Mouse (Mus musculus): ENCODE data around the gene Zfp598. TPM values are rescaled to one million over a fixed set of nuclear protein-coding genes. Genes with fewer than 3 reads are reported as not detected.
"Not testable (repeated sequence)": the region's sequence is repeated elsewhere in the genome, so short reads cannot be mapped to it uniquely, and the experiment has no call there.

Zfp598 gene
- polyA plus RNA-seq, 1 experiment, result 59.7 TPM

DNA sequence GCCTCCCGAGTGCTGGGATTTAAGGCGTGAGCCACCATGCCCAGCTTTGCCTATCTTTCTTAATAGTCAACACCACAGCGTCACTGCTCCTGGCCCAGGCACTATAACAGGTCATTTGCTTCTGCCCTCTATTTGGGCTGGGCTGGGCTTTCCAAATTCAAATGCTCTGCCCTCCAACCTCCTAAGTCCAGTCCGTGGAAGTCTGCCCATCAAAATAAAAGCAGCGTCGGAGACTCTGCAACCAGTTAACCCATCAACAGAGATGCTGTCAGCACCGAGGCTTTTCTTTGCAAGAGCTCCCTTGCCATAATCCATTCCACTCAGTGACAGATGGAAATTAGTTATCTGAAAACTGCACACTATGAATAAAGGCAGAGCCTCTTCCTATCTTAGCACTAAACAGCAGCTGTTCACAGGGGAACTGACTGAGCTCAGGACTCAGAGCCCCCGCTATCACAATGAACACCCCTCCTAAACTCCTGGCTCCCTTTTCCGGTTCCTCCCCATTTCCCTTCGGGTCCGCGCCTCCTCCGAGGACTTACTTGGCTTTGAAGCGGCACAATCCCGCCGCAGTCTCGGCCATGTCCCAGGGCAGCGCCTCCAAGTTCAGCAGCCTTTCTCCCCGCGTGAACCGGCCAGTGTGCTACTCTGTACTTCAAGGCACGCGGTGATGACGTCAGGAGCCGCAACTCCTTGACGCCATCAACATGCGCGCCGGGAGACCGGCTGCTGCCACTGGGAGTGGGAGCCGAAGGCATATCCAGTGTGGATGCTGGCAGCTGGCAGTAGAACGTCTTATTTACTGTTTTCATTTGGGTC, 37.7 kb downstream of the Zfp598 start, which contains the start of gene Tbl3:
Tbl3 (minus strand) TSS at position 679 of the 819 bp plus-strand sequence.
- peak; percentile 79 to 89 for DNase-seq (ENCODE audit: low read depth in 1 of 2, low spot score in 2 of 2)
- H3K4me3 ChIP-seq (ENCODE audit: extremely low read depth, insufficient read depth, insufficient read length), result peak within 1 kb of the TSS; percentile 84
- 2% methylated on average over 32 of the region's 32 CpGs for WGBS
- peak; percentile 72 for TF ChIP-seq POLR2A (IDR thresholded peaks at IDR 0.05; ENCODE audit: low read depth, low read length)
- no peak for TF ChIP-seq CTCF (IDR thresholded peaks at IDR 0.05; ENCODE audit: extremely low read depth, insufficient read depth, insufficient read length, insufficient replicate concordance)
- H3K27ac ChIP-seq (ENCODE audit: insufficient read depth, low read length), result peak within 1 kb of the TSS; percentile 66
- H3K36me3 ChIP-seq (ENCODE audit: control insufficient read depth, insufficient read depth, low read length), result peaks cover 11% of the 10 kb centered on the region
- no peaks in the 10 kb centered on the region; the same call in 1 of the 2 replicates for H3K4me1 ChIP-seq (ENCODE audit: control insufficient read depth, insufficient read depth, insufficient read length)
- H3K27me3 ChIP-seq (ENCODE audit: control insufficient read depth, insufficient read depth, low read length), result no peaks in the 10 kb centered on the region

DNA sequence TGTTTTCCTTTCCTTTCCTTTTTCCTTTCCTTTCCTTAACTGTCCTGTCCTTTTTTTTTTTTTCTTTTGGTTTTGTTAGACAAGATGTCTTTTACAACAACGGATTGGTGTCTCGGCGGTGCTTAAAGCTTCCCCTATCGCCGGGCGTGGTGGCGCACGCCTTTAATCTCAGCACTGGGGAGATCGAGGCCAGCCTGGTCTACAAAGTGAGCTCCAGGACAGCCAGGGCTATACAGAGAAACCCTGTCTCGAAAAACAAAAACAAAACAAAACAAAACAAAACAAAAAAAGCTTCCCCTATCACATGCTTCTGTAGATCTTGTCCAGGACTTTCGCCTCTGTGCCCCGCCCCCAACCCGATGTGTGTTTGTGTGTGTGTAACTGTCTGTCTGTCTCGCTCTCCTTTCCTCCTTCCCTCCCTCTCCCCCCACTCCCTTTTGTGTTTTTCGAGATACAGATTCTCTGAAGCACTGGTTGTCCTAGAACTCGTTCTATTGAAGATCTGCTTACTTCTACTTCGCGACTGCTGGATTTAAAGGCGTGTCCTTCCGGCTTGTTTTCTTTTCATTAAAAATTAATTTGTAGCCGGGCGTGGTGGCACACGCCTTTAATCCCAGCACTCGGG, 38.4 kb downstream of the Zfp598 start:
- no peak for DNase-seq (ENCODE audit: low read depth in 1 of 2, low spot score in 2 of 2)
- no peaks in the 10 kb centered on the region; the same call in 1 of the 2 replicates for H3K4me1 ChIP-seq (ENCODE audit: control insufficient read depth, insufficient read depth, insufficient read length)
- H3K4me3 ChIP-seq (ENCODE audit: extremely low read depth, insufficient read depth, insufficient read length), result peak overlapping the region; percentile 84
- 2% methylated on average over 24 of the region's 24 CpGs for WGBS
- H3K36me3 ChIP-seq (ENCODE audit: control insufficient read depth, insufficient read depth, low read length), result peaks cover 7% of the 10 kb centered on the region; the same call in 1 of the 2 replicates
- H3K27ac ChIP-seq (ENCODE audit: insufficient read depth, low read length), result peak overlapping the region; percentile 55
- TF ChIP-seq POLR2A (IDR thresholded peaks at IDR 0.05; ENCODE audit: low read depth, low read length) (no peak), CTCF (IDR thresholded peaks at IDR 0.05; ENCODE audit: extremely low read depth, insufficient read depth, insufficient read length, insufficient replicate concordance) (no peak)
- no peaks in the 10 kb centered on the region for H3K27me3 ChIP-seq (ENCODE audit: control insufficient read depth, insufficient read depth, low read length)

DNA sequence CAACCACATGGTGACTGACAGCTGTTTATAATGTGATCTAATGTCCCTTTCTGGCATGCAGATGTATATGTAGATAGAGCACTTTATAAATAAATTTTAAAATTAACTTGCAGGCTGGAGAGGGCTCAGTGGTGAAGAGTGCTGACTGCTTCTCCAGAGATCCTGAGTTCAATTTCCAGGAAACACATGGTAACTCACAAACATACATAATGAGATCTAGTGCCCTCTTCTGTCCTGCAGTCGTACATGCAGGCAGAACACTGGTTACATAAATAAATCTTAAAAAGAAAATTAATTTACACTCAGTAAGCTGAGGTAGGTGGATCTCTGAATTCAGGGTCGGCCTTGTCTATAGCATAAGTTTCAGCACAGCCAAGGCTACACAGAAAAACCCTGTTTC, 39.2 kb downstream of the Zfp598 start:
- DNase-seq (ENCODE audit: low read depth in 1 of 2, low spot score in 2 of 2), result peak in 1 of 2 experiments; percentile 35
- no peak for TF ChIP-seq POLR2A (IDR thresholded peaks at IDR 0.05; ENCODE audit: low read depth, low read length)
- no peak for TF ChIP-seq CTCF (IDR thresholded peaks at IDR 0.05; ENCODE audit: extremely low read depth, insufficient read depth, insufficient read length, insufficient replicate concordance)
- Histone ChIP-seq H3K36me3 (ENCODE audit: control insufficient read depth, insufficient read depth, low read length) (peaks cover 7% of the 10 kb centered on the region; the same call in 1 of the 2 replicates), H3K4me1 (ENCODE audit: control insufficient read depth, insufficient read depth, insufficient read length) (no peaks in the 10 kb centered on the region; the same call in 1 of the 2 replicates), H3K4me3 (ENCODE audit: extremely low read depth, insufficient read depth, insufficient read length) (no peak overlapping the region), H3K27ac (ENCODE audit: insufficient read depth, low read length) (no peak overlapping the region), H3K27me3 (ENCODE audit: control insufficient read depth, insufficient read depth, low read length) (no peaks in the 10 kb centered on the region)
- 22% methylated on average over 2 of the region's 2 CpGs for WGBS

DNA sequence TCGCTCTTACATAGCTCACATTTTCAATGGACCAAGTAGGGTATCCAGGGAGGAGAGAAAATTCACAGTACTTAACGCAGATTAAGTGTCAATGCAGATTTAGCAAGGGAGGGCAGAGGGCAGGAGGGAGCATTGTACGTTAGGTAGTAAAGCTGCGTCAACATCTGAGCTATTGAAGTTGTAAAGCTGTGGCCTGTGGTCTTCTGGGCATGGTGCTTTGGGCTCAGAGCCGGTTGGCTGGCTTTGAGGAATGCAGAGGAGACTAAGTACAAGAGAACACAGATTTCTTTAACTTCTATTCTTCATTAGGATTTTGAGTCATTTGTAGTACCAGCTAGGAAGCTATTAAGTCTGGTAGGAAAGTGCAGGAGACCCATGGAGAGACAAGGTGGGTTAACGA, 46.1 kb downstream of the Zfp598 start:
- Histone ChIP-seq H3K36me3 (ENCODE audit: control insufficient read depth, insufficient read depth, low read length) (peaks cover 2% of the 10 kb centered on the region; the same call in 1 of the 2 replicates), H3K4me1 (ENCODE audit: control insufficient read depth, insufficient read depth, insufficient read length) (no peaks in the 10 kb centered on the region), H3K27me3 (ENCODE audit: control insufficient read depth, insufficient read depth, low read length) (no peaks in the 10 kb centered on the region), H3K27ac (ENCODE audit: insufficient read depth, low read length) (no peak overlapping the region), H3K4me3 (ENCODE audit: extremely low read depth, insufficient read depth, insufficient read length) (no peak overlapping the region)
- 96% methylated on average over 6 of the region's 6 CpGs for WGBS
- no peak for TF ChIP-seq CTCF (IDR thresholded peaks at IDR 0.05; ENCODE audit: extremely low read depth, insufficient read depth, insufficient read length, insufficient replicate concordance)
- no peak for TF ChIP-seq POLR2A (IDR thresholded peaks at IDR 0.05; ENCODE audit: low read depth, low read length)
- DNase-seq (ENCODE audit: low read depth in 1 of 2, low spot score in 2 of 2), result no peak

DNA sequence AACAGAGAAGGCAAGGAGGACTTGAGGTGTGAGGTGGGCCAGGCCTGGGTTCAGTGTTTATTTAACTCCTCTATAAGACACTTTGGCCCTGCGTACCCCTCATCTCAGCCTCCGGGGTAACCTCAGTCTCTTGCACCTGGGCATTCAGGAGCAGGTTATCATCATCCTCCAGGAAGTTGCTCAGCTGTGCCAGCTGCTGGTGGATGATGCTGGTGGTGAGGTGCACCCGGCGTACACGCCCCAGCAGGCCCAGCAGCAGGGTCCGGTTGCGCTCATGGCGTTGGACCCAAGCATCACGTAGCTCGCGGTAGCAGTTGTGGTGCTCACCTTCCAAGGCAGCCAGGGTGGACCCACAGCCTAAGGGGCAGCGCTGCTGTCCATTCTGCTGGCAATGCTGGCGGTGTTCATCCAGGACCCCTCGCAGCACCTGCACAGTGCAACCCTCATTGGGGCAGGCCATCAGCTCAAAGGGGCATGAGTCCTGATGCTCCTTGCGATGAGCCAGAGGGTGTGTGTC, 46.7 kb downstream of the Zfp598 start:
- TF ChIP-seq CTCF (IDR thresholded peaks at IDR 0.05; ENCODE audit: extremely low read depth, insufficient read depth, insufficient read length, insufficient replicate concordance), result no peak
- TF ChIP-seq POLR2A (IDR thresholded peaks at IDR 0.05; ENCODE audit: low read depth, low read length), result no peak
- Histone ChIP-seq H3K4me1 (ENCODE audit: control insufficient read depth, insufficient read depth, insufficient read length) (no peaks in the 10 kb centered on the region), H3K4me3 (ENCODE audit: extremely low read depth, insufficient read depth, insufficient read length) (no peak overlapping the region), H3K27ac (ENCODE audit: insufficient read depth, low read length) (no peak overlapping the region), H3K36me3 (ENCODE audit: control insufficient read depth, insufficient read depth, low read length) (peaks cover 5% of the 10 kb centered on the region; the same call in 1 of the 2 replicates), H3K27me3 (ENCODE audit: control insufficient read depth, insufficient read depth, low read length) (no peaks in the 10 kb centered on the region)
- 98% methylated on average over 15 of the region's 15 CpGs for WGBS
- DNase-seq (ENCODE audit: low read depth in 1 of 2, low spot score in 2 of 2), result no peak

DNA sequence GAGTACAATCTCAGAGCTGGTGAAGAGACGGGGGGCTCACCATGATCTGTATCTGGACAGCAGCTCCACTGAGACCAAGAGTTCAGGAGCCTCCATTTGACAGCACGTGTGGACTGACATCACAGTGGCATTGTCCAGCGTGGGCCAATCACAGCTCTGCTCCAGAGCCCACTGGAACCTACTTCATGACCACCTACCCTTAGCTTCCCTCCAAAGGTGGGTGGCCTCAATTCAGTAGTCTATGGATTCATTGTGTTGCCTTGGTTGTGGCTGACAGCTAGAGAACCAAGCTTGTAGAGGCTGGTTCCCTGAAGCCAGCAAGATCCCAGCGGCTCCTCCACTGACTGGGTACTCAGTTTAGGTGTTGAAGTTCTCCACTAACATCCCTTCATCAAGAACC, 48.5 kb downstream of the Zfp598 start, which contains the start of the genes Rnf151 and Rps2:
Rnf151 (minus strand) TSS at position 121 of the 400 bp plus-strand sequence.
Rps2 (plus strand) TSS at position 174 of the 400 bp plus-strand sequence.
- Histone ChIP-seq H3K4me1 (ENCODE audit: control insufficient read depth, insufficient read depth, insufficient read length) (no peaks in the 10 kb centered on the region; the same call in 1 of the 2 replicates), H3K27ac (ENCODE audit: insufficient read depth, low read length) (no peak within 1 kb of the TSS), H3K36me3 (ENCODE audit: control insufficient read depth, insufficient read depth, low read length) (peaks cover 14% of the 10 kb centered on the region), H3K4me3 (ENCODE audit: extremely low read depth, insufficient read depth, insufficient read length) (no peak within 1 kb of the TSS), H3K27me3 (ENCODE audit: control insufficient read depth, insufficient read depth, low read length) (no peaks in the 10 kb centered on the region)
- DNase-seq (ENCODE audit: low read depth in 1 of 2, low spot score in 2 of 2), result no peak
- 89% methylated on average over 4 of the region's 4 CpGs for WGBS
- no peak for TF ChIP-seq CTCF (IDR thresholded peaks at IDR 0.05; ENCODE audit: extremely low read depth, insufficient read depth, insufficient read length, insufficient replicate concordance)
- TF ChIP-seq POLR2A (IDR thresholded peaks at IDR 0.05; ENCODE audit: low read depth, low read length), result no peak

DNA sequence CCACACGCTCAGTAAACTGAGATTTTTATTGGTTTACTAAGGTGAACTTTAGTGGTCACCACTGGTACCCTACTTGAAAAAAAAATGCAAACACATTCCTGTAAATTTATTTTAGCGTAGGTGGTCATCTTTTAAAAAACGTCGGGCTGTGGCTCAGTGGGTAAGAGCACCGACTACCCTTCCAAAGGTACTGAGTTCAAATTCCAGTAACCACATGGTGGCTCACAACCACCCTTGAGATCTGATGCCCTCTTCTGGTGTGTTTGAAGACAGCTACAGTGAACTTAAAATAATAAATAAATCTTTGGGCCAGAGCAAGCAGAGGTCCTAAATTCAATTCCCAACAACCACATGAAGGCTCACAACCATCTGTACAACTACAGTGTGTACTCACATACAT, 49.5 kb downstream of the Zfp598 start:
- not testable (repeated sequence) for H3K4me1 ChIP-seq (ENCODE audit: control insufficient read depth, insufficient read depth, insufficient read length); H3K27me3 ChIP-seq (ENCODE audit: control insufficient read depth, insufficient read depth, low read length); DNase-seq (ENCODE audit: low read depth in 1 of 2, low spot score in 2 of 2); H3K27ac ChIP-seq (ENCODE audit: insufficient read depth, low read length)
- H3K4me3 ChIP-seq (ENCODE audit: extremely low read depth, insufficient read depth, insufficient read length), result peak overlapping the region; percentile 79; the same call in 1 of the 2 replicates
- H3K36me3 ChIP-seq (ENCODE audit: control insufficient read depth, insufficient read depth, low read length), result peaks cover 14% of the 10 kb centered on the region
- 68% methylated on average over 5 of the region's 5 CpGs for WGBS
